In genomic region chr2:160996987-160997763, GRCm38 (mm10) we compare ENCODE assay signal across 26 mouse cellular contexts.
DNase-seq lines count a peak whose midpoint lies in the region; ATAC-seq and TF ChIP-seq lines count a peak whose summit lies in the region.
"Had no signal": no experiment of that assay in that cellular context is flagged by ENCODE, and none has a peak within 500 bp of the region (broad histone marks: within the 10 kb centered on the region; RNA-seq: fewer than 3 reads in every experiment).

No protein-coding gene starts in this region.

- no peak overlapping the region for H3K4me2 ChIP-seq in embryonic facial prominence, embryonic 11.5 days (ENCODE audit: low read depth, low read length)
- no peak overlapping the region for H3K4me2 ChIP-seq in kidney, embryonic 16.5 days (replicated peaks; ENCODE audit: low read depth, low read length)
- H3K4me2 ChIP-seq in liver, embryonic 15.5 days: no peak overlapping the region
- H3K4me2 ChIP-seq in liver, embryonic 12.5 days: no peak overlapping the region
- H3K4me2 ChIP-seq in stomach, postnatal 0 days (replicated peaks; ENCODE audit: low read depth): no peak overlapping the region
- H3K4me2 ChIP-seq: forebrain, embryonic 13.5 days; heart, embryonic 12.5 days; heart, embryonic 15.5 days; hindbrain, embryonic 14.5 days had no signal

- no peaks in the 10 kb centered on the region for H3K9me3 ChIP-seq in embryonic facial prominence, embryonic 11.5 days (replicated peaks; ENCODE audit: control insufficient read depth, low read length)
- H3K9me3 ChIP-seq in embryonic facial prominence, embryonic 10.5 days: no peaks in the 10 kb centered on the region
- no peaks in the 10 kb centered on the region for H3K9me3 ChIP-seq in kidney, embryonic 16.5 days (ENCODE audit: low read length)
- H3K9me3 ChIP-seq in liver, embryonic 15.5 days (replicated peaks): no peaks in the 10 kb centered on the region
- H3K9me3 ChIP-seq in liver, embryonic 12.5 days (replicated peaks): no peaks in the 10 kb centered on the region
- H3K9me3 ChIP-seq in stomach, postnatal 0 days (ENCODE audit: control insufficient read depth, low read length): no peaks in the 10 kb centered on the region
- H3K9me3 ChIP-seq: forebrain, embryonic 13.5 days; heart, embryonic 12.5 days; heart, embryonic 15.5 days had no signal

- 0 out of 2 replicates have a peak, but pooled peaks have one; percentile 65 for ATAC-seq in embryonic facial prominence, embryonic 11.5 days (replicated peaks; ENCODE audit: insufficient number of reproducible peaks, low FRiP score, low TSS enrichment, low read depth)
- ATAC-seq in kidney, embryonic 16.5 days (ENCODE audit: low FRiP score, low TSS enrichment): peak; percentile 39; the same call in 1 of the 2 replicates
- peak; percentile 47; the same call in 1 of the 2 replicates for ATAC-seq in liver, embryonic 15.5 days (ENCODE audit: insufficient read depth)
- ATAC-seq in liver, embryonic 12.5 days: no peak
- ATAC-seq in stomach, postnatal 0 days (ENCODE audit: low FRiP score, low TSS enrichment): peak; percentile 21; the same call in 1 of the 2 replicates
- ATAC-seq: activated CD4-positive, CD25-positive, alpha-beta regulatory T cell, adult 4 months; forebrain, embryonic 13.5 days; forebrain, postnatal 0 days; hindbrain, postnatal 0 days; inflammation-experienced regulatory T-cells, adult 6 months had no signal

- H3K9ac ChIP-seq in embryonic facial prominence, embryonic 11.5 days (replicated peaks; ENCODE audit: low read length): no peak overlapping the region
- no peak overlapping the region for H3K9ac ChIP-seq in kidney, embryonic 16.5 days (replicated peaks; ENCODE audit: low read length)
- H3K9ac ChIP-seq in liver, embryonic 15.5 days: no peak overlapping the region
- no peak overlapping the region for H3K9ac ChIP-seq in liver, embryonic 12.5 days
- no peak overlapping the region for H3K9ac ChIP-seq in stomach, postnatal 0 days (ENCODE audit: low read length)
- H3K9ac ChIP-seq: forebrain, embryonic 13.5 days; forebrain, postnatal 0 days; heart, embryonic 12.5 days; heart, embryonic 15.5 days; hindbrain, embryonic 14.5 days had no signal

- no peaks in the 10 kb centered on the region for H3K27me3 ChIP-seq in embryonic facial prominence, embryonic 11.5 days (ENCODE audit: control insufficient read depth, insufficient read depth, low read length)
- H3K27me3 ChIP-seq in embryonic facial prominence, embryonic 10.5 days (replicated peaks; ENCODE audit: low read depth, poor library complexity, severe bottlenecking): no peaks in the 10 kb centered on the region
- no peaks in the 10 kb centered on the region for H3K27me3 ChIP-seq in kidney, embryonic 16.5 days (ENCODE audit: insufficient read depth, low read length)
- no peaks in the 10 kb centered on the region for H3K27me3 ChIP-seq in liver, embryonic 15.5 days
- no peaks in the 10 kb centered on the region for H3K27me3 ChIP-seq in liver, embryonic 12.5 days (replicated peaks)
- no peaks in the 10 kb centered on the region for H3K27me3 ChIP-seq in stomach, postnatal 0 days (ENCODE audit: control insufficient read depth, insufficient read depth, low read length)
- H3K27me3 ChIP-seq: forebrain, embryonic 13.5 days; heart, embryonic 12.5 days; heart, embryonic 15.5 days had no signal

- no peak overlapping the region for H3K27ac ChIP-seq in embryonic facial prominence, embryonic 11.5 days (replicated peaks; ENCODE audit: low read depth, low read length)
- no peak overlapping the region for H3K27ac ChIP-seq in embryonic facial prominence, embryonic 10.5 days (replicated peaks)
- no peak overlapping the region for H3K27ac ChIP-seq in kidney, embryonic 16.5 days (ENCODE audit: low read length)
- H3K27ac ChIP-seq in liver, embryonic 15.5 days (replicated peaks): no peak overlapping the region
- H3K27ac ChIP-seq in liver, embryonic 12.5 days: no peak overlapping the region
- H3K27ac ChIP-seq in stomach, postnatal 0 days (replicated peaks): no peak overlapping the region
- H3K27ac ChIP-seq: forebrain, embryonic 13.5 days; gastrocnemius, adult 2 months; heart, embryonic 15.5 days; hindbrain, embryonic 14.5 days; hindbrain, postnatal 0 days had no signal

- no peak for DNase-seq in embryonic facial prominence, embryonic 11.5 days (ENCODE audit: low spot score)
- DNase-seq in embryonic facial prominence, embryonic 10.5 days (ENCODE audit: low spot score): no peak
- no peak for DNase-seq in kidney, adult 18-20 months
- no peak for DNase-seq in stomach, postnatal 0 days (ENCODE audit: low spot score)
- DNase-seq in thymus, postnatal 14 days: no peak
- DNase-seq: adrenal gland, adult 8-10 months; adrenal gland, postnatal 36 days; cerebellum, adult 18-20 months; cerebellum, adult 9-10 months; cerebellum, postnatal 14 days; forebrain, postnatal 0 days; gastrocnemius, adult 2 months; gastrocnemius, postnatal 14 days; heart, adult 18-20 months; heart, postnatal 10 days; heart, postnatal 4 days had no signal

- WGBS in embryonic facial prominence, embryonic 11.5 days: 95% methylated on average over 6 of the region's 6 CpGs
- 92% methylated on average over 6 of the region's 6 CpGs for WGBS in embryonic facial prominence, embryonic 10.5 days
- 92% methylated on average over 6 of the region's 6 CpGs for WGBS in kidney, embryonic 16.5 days
- 70% methylated on average over 6 of the region's 6 CpGs for WGBS in liver, embryonic 15.5 days (ENCODE audit: insufficient replicate concordance)
- 82% methylated on average over 6 of the region's 6 CpGs for WGBS in liver, embryonic 12.5 days (ENCODE audit: insufficient replicate concordance)
- WGBS in stomach, postnatal 0 days: 93% methylated on average over 6 of the region's 6 CpGs

- no peaks in the 10 kb centered on the region for H3K4me1 ChIP-seq in embryonic facial prominence, embryonic 11.5 days (ENCODE audit: control insufficient read depth, insufficient read depth, low read length)
- no peaks in the 10 kb centered on the region for H3K4me1 ChIP-seq in embryonic facial prominence, embryonic 10.5 days
- no peaks in the 10 kb centered on the region for H3K4me1 ChIP-seq in kidney, embryonic 16.5 days (ENCODE audit: insufficient read depth, low read length)
- no peaks in the 10 kb centered on the region for H3K4me1 ChIP-seq in liver, embryonic 15.5 days (replicated peaks)
- no peaks in the 10 kb centered on the region for H3K4me1 ChIP-seq in liver, embryonic 12.5 days
- no peaks in the 10 kb centered on the region for H3K4me1 ChIP-seq in stomach, postnatal 0 days (replicated peaks; ENCODE audit: control insufficient read depth, insufficient read depth)
- H3K4me1 ChIP-seq: forebrain, embryonic 13.5 days; heart, embryonic 12.5 days; heart, embryonic 15.5 days had no signal

- TF ChIP-seq EP300 in stomach, postnatal 0 days (optimal IDR thresholded peaks at IDR 0.05): no peak

- no peak for TF ChIP-seq CTCF in stomach, postnatal 0 days (IDR thresholded peaks at IDR 0.05; ENCODE audit: low read depth)

- no peaks in the 10 kb centered on the region; the same call in 1 of the 2 replicates for H3K36me3 ChIP-seq in embryonic facial prominence, embryonic 11.5 days (replicated peaks; ENCODE audit: control insufficient read depth, insufficient read depth, low read depth, low read length)
- peaks cover 60% of the 10 kb centered on the region for H3K36me3 ChIP-seq in embryonic facial prominence, embryonic 10.5 days (replicated peaks)
- H3K36me3 ChIP-seq in kidney, embryonic 16.5 days (ENCODE audit: insufficient read depth, low read length): peaks cover 19% of the 10 kb centered on the region
- H3K36me3 ChIP-seq in liver, embryonic 15.5 days (replicated peaks): 0 out of 2 replicates have a peak, but pooled peaks cover 6% of the 10 kb centered on the region
- peaks cover 10% of the 10 kb centered on the region; the same call in 1 of the 2 replicates for H3K36me3 ChIP-seq in liver, embryonic 12.5 days
- no peaks in the 10 kb centered on the region for H3K36me3 ChIP-seq in stomach, postnatal 0 days (ENCODE audit: control insufficient read depth, insufficient read depth, low read length)

- H3K4me3 ChIP-seq in embryonic facial prominence, embryonic 11.5 days (ENCODE audit: low read depth, low read length): no peak overlapping the region
- H3K4me3 ChIP-seq in embryonic facial prominence, embryonic 10.5 days: no peak overlapping the region
- no peak overlapping the region for H3K4me3 ChIP-seq in kidney, embryonic 16.5 days (ENCODE audit: low read length)
- no peak overlapping the region for H3K4me3 ChIP-seq in liver, embryonic 15.5 days (replicated peaks)
- no peak overlapping the region for H3K4me3 ChIP-seq in liver, embryonic 12.5 days
- no peak overlapping the region for H3K4me3 ChIP-seq in stomach, postnatal 0 days (ENCODE audit: low read depth, low read length)
- H3K4me3 ChIP-seq: forebrain, embryonic 13.5 days; gastrocnemius, adult 2 months; heart, embryonic 12.5 days; heart, embryonic 15.5 days had no signal
